ENCODE assay signal across 8 mouse cellular contexts in genomic region chr19:55316109-55316714, GRCm38 (mm10). TPM values are rescaled to one million over a fixed set of nuclear protein-coding genes. Genes with fewer than 3 reads are reported as not detected.
DNase-seq lines count a peak whose midpoint lies in the region; ATAC-seq lines count a peak whose summit lies in the region.

Gene Vti1a, plus strand, starts transcription at chr19:55316295.

- peak within 1 kb of the TSS; percentile 91 for H3K9ac ChIP-seq in heart, embryonic 14.5 days (ENCODE audit: low read length)
- H3K9ac ChIP-seq in liver, embryonic 13.5 days: peak within 1 kb of the TSS; percentile 91
- peak within 1 kb of the TSS; percentile 93 for H3K9ac ChIP-seq in stomach, embryonic 16.5 days (ENCODE audit: low read length)

- no peaks in the 10 kb centered on the region for H3K27me3 ChIP-seq in heart, embryonic 14.5 days (ENCODE audit: control insufficient read depth, insufficient read depth, low read length)
- H3K27me3 ChIP-seq in liver, embryonic 13.5 days: no peaks in the 10 kb centered on the region
- no peaks in the 10 kb centered on the region for H3K27me3 ChIP-seq in stomach, embryonic 16.5 days (ENCODE audit: control insufficient read depth, insufficient read depth, low read length)

- ATAC-seq in CD4-positive, CD25-positive, alpha-beta regulatory T cell, adult 4 months: peak; percentile 86
- peak; percentile 89 for ATAC-seq in heart, embryonic 14.5 days (ENCODE audit: insufficient number of reproducible peaks, insufficient read depth, low FRiP score, low read depth)
- peak; percentile 91 for ATAC-seq in liver, embryonic 13.5 days (ENCODE audit: low read depth)
- ATAC-seq in stomach, embryonic 16.5 days (ENCODE audit: insufficient read depth, low FRiP score): peak; percentile 93

- H3K4me3 ChIP-seq in heart, embryonic 14.5 days (ENCODE audit: control insufficient read depth in 1 of 2, insufficient read depth in 1 of 2, low read depth in 1 of 2, low read length in 2 of 2): peak within 1 kb of the TSS; percentile 91 to 98
- H3K4me3 ChIP-seq in liver, embryonic 13.5 days (replicated peaks): peak within 1 kb of the TSS; percentile 93
- H3K4me3 ChIP-seq in stomach, embryonic 16.5 days (replicated peaks; ENCODE audit: low read length): peak within 1 kb of the TSS; percentile 91

- peak within 1 kb of the TSS; percentile 91 for H3K4me2 ChIP-seq in heart, embryonic 14.5 days (ENCODE audit: low read length)
- H3K4me2 ChIP-seq in liver, embryonic 13.5 days: peak within 1 kb of the TSS; percentile 88
- H3K4me2 ChIP-seq in stomach, embryonic 16.5 days (ENCODE audit: low read depth, low read length): peak within 1 kb of the TSS; percentile 87

- H3K27ac ChIP-seq in heart, embryonic 14.5 days (replicated peaks in 1 of 2; ENCODE audit: control insufficient read depth in 1 of 2, insufficient read depth in 1 of 2, low read depth in 2 of 2, low read length in 2 of 2): peak within 1 kb of the TSS; percentile 77 to 84
- H3K27ac ChIP-seq in liver, embryonic 13.5 days: peak within 1 kb of the TSS; percentile 87
- H3K27ac ChIP-seq in stomach, embryonic 16.5 days (ENCODE audit: low read length): peak within 1 kb of the TSS; percentile 92

- DNase-seq in c-Kit-negative CD71-positive TER-119-positive erythroid progenitor cells, embryonic 14.5 days (ENCODE audit: low read depth, low spot score): peak; percentile 91
- DNase-seq in fibroblast of lung, adult 2 months (ENCODE audit: low read depth): peak; percentile 80
- DNase-seq in kidney, postnatal 14 days: peak; percentile 91
- DNase-seq in liver, embryonic 13.5 days: peak; percentile 75
- DNase-seq in neural tube, embryonic 10.5 days (ENCODE audit: extremely low spot score, low spot score): peak; percentile 90

- H3K9me3 ChIP-seq in heart, embryonic 14.5 days (ENCODE audit: control insufficient read depth, low read length): no peaks in the 10 kb centered on the region
- H3K9me3 ChIP-seq in liver, embryonic 13.5 days (replicated peaks): no peaks in the 10 kb centered on the region
- no peaks in the 10 kb centered on the region for H3K9me3 ChIP-seq in stomach, embryonic 16.5 days (replicated peaks; ENCODE audit: control insufficient read depth, low read length)

- H3K36me3 ChIP-seq in heart, embryonic 14.5 days (ENCODE audit: control insufficient read depth, insufficient read depth, low read length): peaks cover 29% of the 10 kb centered on the region
- H3K36me3 ChIP-seq in liver, embryonic 13.5 days: peaks cover 24% of the 10 kb centered on the region
- peaks cover 4% of the 10 kb centered on the region; the same call in 1 of the 2 replicates for H3K36me3 ChIP-seq in stomach, embryonic 16.5 days (ENCODE audit: control insufficient read depth, insufficient read depth, low read length)

- WGBS in heart, embryonic 14.5 days: under 1% methylated on average over 48 of the region's 48 CpGs
- WGBS in liver, embryonic 13.5 days (ENCODE audit: insufficient replicate concordance): under 1% methylated on average over 48 of the region's 48 CpGs
- under 1% methylated on average over 48 of the region's 48 CpGs for WGBS in stomach, embryonic 16.5 days

- peaks cover 0 to 22% of the 10 kb centered on the region in 2 experiments; a peak in 2 of 4 replicates for H3K4me1 ChIP-seq in heart, embryonic 14.5 days (ENCODE audit: control insufficient read depth in 2 of 2, insufficient read depth in 2 of 2, low read length in 2 of 2)
- H3K4me1 ChIP-seq in liver, embryonic 13.5 days (replicated peaks): peaks cover 40% of the 10 kb centered on the region
- H3K4me1 ChIP-seq in stomach, embryonic 16.5 days (ENCODE audit: control insufficient read depth, insufficient read depth, low read length): peaks cover 15% of the 10 kb centered on the region

RNA-seq across cellular contexts. Expression of gene Vti1a, which starts in this region (rescaled TPM):
- 10 to 100 TPM; 32.4 to 45.4 TPM for polyA plus RNA-seq in CD4-positive, CD25-positive, alpha-beta regulatory T cell, adult 4 months (2017; shearing (Covaris generic))
- polyA plus RNA-seq in heart, embryonic 14.5 days (2014; fragmentation: Nextera tagmentation; extraction: Ambion mirVana): 13.0 and 15.4 TPM in 2 replicates
- polyA plus RNA-seq in liver, embryonic 13.5 days (2015; fragmentation: Nextera tagmentation; extraction: Ambion mirVana): 16.7 and 18.2 TPM in 2 replicates
- 26.1 and 27.0 TPM in 2 replicates for polyA plus RNA-seq in stomach, embryonic 16.5 days (2015; fragmentation: Nextera tagmentation; extraction: Ambion mirVana)

Comparison
In these comparisons a context has a peak if more than half of its experiments do, and no peak if none do; other contexts are left out.
1. Peak in every context shown above with its lines: DNase-seq, ATAC-seq, H3K4me3 ChIP-seq and H3K27ac ChIP-seq.